Mouse (Mus musculus) cortical plate, adult 2 months (tissue): ENCODE results near the gene Ppcs. TPM values are rescaled to one million over a fixed set of nuclear protein-coding genes. Genes with fewer than 3 reads are reported as not detected.

Experiments
- H3K27ac ChIP-seq: fragments of 200-500 bp; 2 replicates; pipeline ENCODE4 v1.5.1; 2012; ENCODE audit warnings: low read length, control low read depth, inconsistent platforms; ENCODE audit not compliant: insufficient read depth
- H3K4me1 ChIP-seq: fragments of 200-500 bp; 2 replicates; pipeline ENCODE4 v1.6.1; 2011; ENCODE audit warnings: low read length; ENCODE audit not compliant: control insufficient read depth, insufficient read depth
- H3K4me3 ChIP-seq: fragments of 200-500 bp; 2 replicates; pipeline ENCODE4 v1.5.1; 2011; ENCODE audit warnings: mild to moderate bottlenecking, low read length, control low read depth; ENCODE audit not compliant: insufficient read depth
- CTCF ChIP-seq: fragments of 200-500 bp; IDR thresholded peaks from 2 replicates; pipeline ENCODE4 v1.5.1; 2011; ENCODE audit warnings: mild to moderate bottlenecking, control low read depth, low read length; ENCODE audit not compliant: insufficient read depth; ENCODE audit errors: extremely low read depth
- POLR2A ChIP-seq: fragments of 200-500 bp; IDR thresholded peaks from 2 replicates; pipeline ENCODE4 v1.6.1; 2011; ENCODE audit warnings: mild to moderate bottlenecking, low read length, control low read depth; ENCODE audit not compliant: insufficient read depth; ENCODE audit errors: extremely low read depth
- polyA plus RNA-seq: library from polyadenylated mRNA; depleted of rRNA; stranded (reverse); fragments of >200 nt; gene quantifications from 2 replicates; pipeline ENCODE4 v1.2.3, GENCODE M21; 2012

Ppcs gene
- polyA plus RNA-seq, 1 experiment, result 10.2 TPM

- TF ChIP-seq CTCF (no peak), POLR2A (no peak)
- Histone ChIP-seq H3K4me3 (peak overlapping the region; percentile 51), H3K27ac (no peak overlapping the region), H3K4me1 (no peaks in the 10 kb centered on the region)
Observed at GRCm38 (mm10) chr4:119421921-119422293, 313 bp downstream of the Ppcs start.

- TF ChIP-seq CTCF (no peak), POLR2A (no peak)
- Histone ChIP-seq H3K4me3 (peak overlapping the region; percentile 51; the same call in 1 of the 2 replicates), H3K27ac (no peak overlapping the region), H3K4me1 (no peaks in the 10 kb centered on the region)
Observed at GRCm38 (mm10) chr4:119421191-119421590, 1.0 kb downstream of the Ppcs start.

- TF ChIP-seq CTCF (no peak), POLR2A (no peak)
- no peaks in the 10 kb centered on the region for H3K4me1 ChIP-seq
Observed at GRCm38 (mm10) chr4:119417894-119418293, 4.3 kb downstream of the Ppcs start.

GRCm38 (mm10) chr4:119417270-119417669 lies 5.0 kb downstream of the Ppcs start:
- TF ChIP-seq CTCF (no peak), POLR2A (no peak)
- Histone ChIP-seq H3K4me1 (no peaks in the 10 kb centered on the region), H3K4me3 (no peak overlapping the region), H3K27ac (no peak overlapping the region)

More at GRCm38 (mm10) chr4:119417894-119418293, 4.3 kb downstream of the Ppcs start:
- Histone ChIP-seq H3K4me3 (no peak overlapping the region), H3K27ac (no peak overlapping the region)

GRCm38 (mm10) chr4:119415072-119415753 lies 7.0 kb downstream of the Ppcs start, which contains the start of gene Ccdc30:
Gene Ccdc30, minus strand, starts transcription at chr4:119415521.
- Histone ChIP-seq H3K4me3 (peak within 1 kb of the TSS; percentile 74), H3K27ac (no peak within 1 kb of the TSS), H3K4me1 (no peaks in the 10 kb centered on the region)
- TF ChIP-seq POLR2A, result peak; percentile 61; the same call in 1 of the 2 replicates
- TF ChIP-seq CTCF, result no peak

- no peak overlapping the region for H3K27ac ChIP-seq
- TF ChIP-seq CTCF (no peak), POLR2A (no peak)
- H3K4me3 ChIP-seq, result no peak overlapping the region
- H3K4me1 ChIP-seq, result no peaks in the 10 kb centered on the region
Observed at GRCm38 (mm10) chr4:119412791-119413190, 9.4 kb downstream of the Ppcs start.

- no peak for TF ChIP-seq POLR2A
- no peak for TF ChIP-seq CTCF
- H3K27ac ChIP-seq, result no peak overlapping the region
- H3K4me1 ChIP-seq, result no peaks in the 10 kb centered on the region
- no peak overlapping the region for H3K4me3 ChIP-seq
Observed at GRCm38 (mm10) chr4:119411877-119412650, 10.2 kb downstream of the Ppcs start.

- no peaks in the 10 kb centered on the region for H3K4me1 ChIP-seq
Observed at GRCm38 (mm10) chr4:119403431-119403830, 18.8 kb downstream of the Ppcs start.

GRCm38 (mm10) chr4:119400896-119401295 lies 21.3 kb downstream of the Ppcs start:
- H3K4me3 ChIP-seq, result no peak overlapping the region

More at GRCm38 (mm10) chr4:119403431-119403830, 18.8 kb downstream of the Ppcs start:
- TF ChIP-seq CTCF, result no peak
- no peak for TF ChIP-seq POLR2A
- Histone ChIP-seq H3K4me3 (no peak overlapping the region), H3K27ac (no peak overlapping the region)

GRCm38 (mm10) chr4:119398751-119399150 lies 23.5 kb downstream of the Ppcs start:
- Histone ChIP-seq H3K27ac (no peak overlapping the region), H3K4me3 (no peak overlapping the region)

More at GRCm38 (mm10) chr4:119400896-119401295, 21.3 kb downstream of the Ppcs start:
- TF ChIP-seq CTCF, result 0 out of 2 replicates have a peak, but pooled peaks have one; percentile 6
- no peak for TF ChIP-seq POLR2A
- Histone ChIP-seq H3K4me1 (no peaks in the 10 kb centered on the region), H3K27ac (no peak overlapping the region)

More at GRCm38 (mm10) chr4:119398751-119399150, 23.5 kb downstream of the Ppcs start:
- TF ChIP-seq CTCF (no peak), POLR2A (no peak)
- H3K4me1 ChIP-seq, result no peaks in the 10 kb centered on the region
